Mouse (Mus musculus): Measurements from ENCODE around the gene Btrc.

DNA sequence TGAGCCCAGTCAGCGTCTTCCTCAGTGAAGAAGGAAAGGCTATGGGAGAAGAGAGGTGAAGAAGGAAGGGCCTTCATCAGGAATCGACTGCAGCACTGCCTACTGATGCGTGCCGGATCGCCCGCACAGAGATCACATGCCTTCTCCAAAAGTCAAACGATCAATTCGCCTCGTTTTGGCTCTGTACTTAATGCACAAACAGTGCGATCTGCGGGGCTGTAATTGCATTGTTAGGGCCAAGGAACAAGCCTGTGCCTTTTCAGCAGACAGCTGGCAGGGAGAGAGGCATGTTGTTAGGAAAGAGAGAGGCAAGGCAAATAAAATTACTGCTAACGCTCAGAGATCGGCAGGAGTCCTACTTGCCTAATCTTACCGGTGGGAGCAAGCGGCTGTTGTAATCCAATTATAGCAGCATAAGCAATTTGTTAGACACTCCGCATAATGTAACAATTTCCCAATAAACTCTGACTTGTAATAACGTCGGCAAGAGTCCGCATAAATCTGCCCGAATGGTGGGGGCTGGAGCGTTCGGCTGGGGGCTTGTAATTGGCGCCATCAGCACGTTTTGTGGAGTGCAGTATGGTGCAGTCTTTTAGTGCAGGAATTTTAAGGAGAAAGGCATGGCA is 112.5 kb downstream of the Btrc start:
- TF ChIP-seq CTCF (IDR thresholded peaks at IDR 0.05; ENCODE audit: low read depth) (no peak), EP300 (IDR thresholded peaks at IDR 0.05; ENCODE audit: low read depth) (no peak)

Measured in liver, embryonic 14.5 days (tissue).